Mouse (Mus musculus) liver, embryonic 14.5 days (tissue): ENCODE measurements around the gene Aco1.

Source experiments
- CTCF ChIP-seq: IDR thresholded peaks from 2 replicates; pipeline ENCODE4 v1.5.1; 2016; ENCODE audit warnings: antibody characterized with exemption, low read depth, control low read depth
- EP300 ChIP-seq: IDR thresholded peaks from 2 replicates; pipeline ENCODE4 v1.6.1; 2016; ENCODE audit warnings: antibody characterized with exemption, low read depth

- TF ChIP-seq CTCF (no peak), EP300 (no peak)
Measured at GRCm38 (mm10) chr4:40157500-40158223, 14.8 kb downstream of the Aco1 start.
